Mouse (Mus musculus) 3134 (cell line): Measurements from ENCODE around the gene 4930556J24Rik.
A peak's percentile ranks its signal among the peaks of the same experiment; 100 is the strongest.
"Not testable (repeated sequence)": the region's sequence is repeated elsewhere in the genome, so short reads cannot be mapped to it uniquely, and the experiment has no call there.

Experiments
- DNase-seq: peaks from one replicate; pipeline ENCODE4 v3.0.0-alpha.2; 2011; ENCODE audit warnings: low spot score; ENCODE audit not compliant: insufficient read length; ENCODE audit errors: extremely low read depth

4930556J24Rik gene

DNA sequence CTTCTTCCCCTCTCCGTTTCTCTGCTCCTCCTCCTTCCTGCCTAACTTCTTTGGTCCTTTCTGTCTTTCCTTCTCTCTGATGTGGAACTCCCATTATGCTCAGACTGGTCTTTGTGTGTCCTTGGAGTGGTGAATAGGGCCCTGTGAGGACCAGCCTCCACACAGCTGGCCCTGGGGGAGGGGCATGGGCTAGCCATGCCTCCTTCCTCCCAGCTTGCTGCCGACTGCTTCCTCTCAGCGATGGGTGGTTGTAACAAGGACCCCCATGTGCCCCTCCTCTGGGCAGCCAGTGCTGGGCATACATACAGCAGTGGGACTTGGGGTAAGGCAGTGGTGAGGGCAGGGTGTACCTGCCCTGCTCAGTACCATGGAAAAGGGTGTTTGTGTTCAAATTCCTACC lies 2.3 kb downstream of the 4930556J24Rik start:
- DNase-seq: no peak

DNA sequence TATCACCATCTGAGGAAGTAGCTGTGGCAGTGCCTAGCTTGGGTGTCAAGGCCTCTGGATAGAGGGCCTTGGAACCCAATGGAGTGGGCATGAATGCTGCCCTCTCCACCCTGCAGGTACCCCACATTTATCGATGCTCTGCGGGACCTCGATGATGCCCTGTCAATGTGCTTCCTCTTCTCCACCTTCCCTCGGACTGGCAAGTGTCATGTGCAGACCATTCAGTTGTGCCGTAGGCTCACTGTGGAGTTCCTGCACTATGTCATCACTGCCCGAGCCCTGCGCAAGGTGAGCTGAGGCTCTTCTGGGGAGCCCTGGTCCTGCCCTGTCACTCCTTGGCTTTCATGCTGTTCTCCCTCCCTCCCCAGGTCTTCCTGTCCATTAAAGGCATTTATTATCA lies 3.5 kb downstream of the 4930556J24Rik start:
- no peak for DNase-seq

- DNase-seq: no peak
These were observed 6.2 kb downstream of the 4930556J24Rik start for GRCm38 (mm10) chr11:3970361-3970760.

DNA sequence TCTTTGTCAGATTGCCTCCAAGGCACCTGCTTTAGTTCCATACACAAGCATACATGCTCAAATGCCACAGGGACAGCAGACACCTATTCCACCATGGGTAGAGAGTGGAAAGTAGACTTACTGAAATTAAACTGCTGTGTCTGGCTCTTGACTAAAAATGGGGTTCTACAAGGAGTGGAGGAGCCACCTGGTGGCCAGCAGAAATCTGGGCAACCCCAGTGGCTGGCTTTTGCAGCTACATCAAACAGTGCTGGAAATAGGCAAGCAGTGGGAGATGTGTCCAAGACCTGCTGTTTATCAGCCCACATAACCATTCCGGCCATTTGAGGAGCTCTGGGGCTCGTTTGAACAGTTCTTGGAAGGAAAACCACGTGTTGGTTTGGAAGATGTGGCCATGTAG lies 6.7 kb downstream of the 4930556J24Rik start:
- no peak for DNase-seq

GRCm38 (mm10) chr11:3964416-3965172 lies 12.0 kb downstream of the 4930556J24Rik start:
- no peak for DNase-seq

GRCm38 (mm10) chr11:3963610-3964415 lies 12.8 kb downstream of the 4930556J24Rik start, which contains the start of gene Pes1:
Pes1 (plus strand) TSS chr11:3963975.
- peak; percentile 85 for DNase-seq

- DNase-seq: no peak
These were observed 13.4 kb downstream of the 4930556J24Rik start for GRCm38 (mm10) chr11:3963155-3963554.

GRCm38 (mm10) chr11:3961761-3962160 lies 14.8 kb downstream of the 4930556J24Rik start:
- no peak for DNase-seq

GRCm38 (mm10) chr11:3960901-3961300 lies 15.7 kb downstream of the 4930556J24Rik start:
- DNase-seq: no peak

GRCm38 (mm10) chr11:3955371-3955770 lies 21.2 kb downstream of the 4930556J24Rik start:
- DNase-seq: not testable (repeated sequence)

DNA sequence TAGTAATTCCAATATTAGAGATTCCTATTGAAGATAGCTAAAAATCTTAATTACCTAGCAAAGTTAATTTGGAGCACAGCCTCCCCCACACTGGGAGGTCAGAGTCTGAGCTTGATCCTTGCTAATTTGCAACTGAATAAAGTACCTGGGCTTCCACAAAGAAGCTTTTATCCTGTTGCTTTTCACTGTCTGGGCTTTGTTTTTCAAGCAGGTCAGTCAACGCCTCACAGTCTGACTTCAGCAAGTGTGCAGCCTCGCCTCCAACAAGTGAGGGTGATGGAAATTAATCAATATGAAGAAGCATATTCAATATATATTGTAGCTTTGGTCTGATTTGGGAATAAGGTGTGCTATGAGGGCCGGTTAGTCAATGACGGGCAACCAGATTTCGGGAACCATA lies 21.7 kb downstream of the 4930556J24Rik start:
- DNase-seq: not testable (repeated sequence)

DNA sequence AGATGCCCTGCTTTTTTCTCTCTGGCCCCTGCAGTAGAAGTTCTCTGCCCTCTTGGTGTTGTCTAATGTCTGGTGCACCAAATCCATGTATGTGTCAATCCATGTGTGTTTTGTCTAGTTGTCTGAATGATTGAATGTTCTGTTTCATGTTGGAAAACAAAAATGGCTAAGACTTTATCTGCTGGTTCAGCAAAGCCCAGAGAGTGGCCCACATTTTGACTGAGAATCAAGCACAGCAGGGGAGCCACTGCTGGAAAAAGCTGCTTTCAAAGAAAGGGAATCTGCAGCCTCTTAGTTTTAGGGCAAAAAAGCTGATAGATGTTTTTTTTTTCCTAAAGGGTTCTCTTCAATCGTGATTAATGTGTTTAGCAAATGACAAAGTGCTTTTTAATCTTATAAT lies 30.2 kb downstream of the 4930556J24Rik start:
- DNase-seq: no peak

- no peak for DNase-seq
These were observed 35.2 kb downstream of the 4930556J24Rik start for GRCm38 (mm10) chr11:3941371-3941770.

DNA sequence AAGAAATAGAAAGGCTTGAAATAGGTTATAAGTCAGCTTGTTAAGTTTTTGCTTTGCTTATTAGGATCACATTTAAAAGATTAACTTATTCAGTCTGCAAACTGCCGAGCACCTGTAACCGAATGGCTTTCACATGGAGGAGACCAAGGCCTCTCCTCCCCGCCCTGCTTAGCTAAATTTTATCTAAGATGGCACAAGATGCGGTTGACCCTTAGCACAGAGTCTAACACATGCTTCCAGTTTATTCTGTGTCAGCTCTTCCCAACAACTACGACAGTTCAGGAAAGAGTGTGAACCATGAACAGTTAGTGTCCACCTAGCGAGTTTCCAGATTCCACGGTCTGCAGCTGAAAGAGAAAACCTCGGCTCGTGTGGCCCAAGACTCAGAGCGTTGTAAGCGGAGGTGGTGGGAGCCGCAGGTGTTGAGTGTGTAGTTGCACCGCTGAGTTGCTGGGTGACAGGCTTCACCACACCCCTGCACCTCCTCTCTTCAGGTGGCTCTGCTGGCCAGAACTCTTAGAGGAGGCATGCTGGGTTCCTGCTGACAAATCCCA lies 39.2 kb downstream of the 4930556J24Rik start:
- no peak for DNase-seq

- DNase-seq: no peak
These were observed 40.3 kb downstream of the 4930556J24Rik start for GRCm38 (mm10) chr11:3936318-3936717.

DNA sequence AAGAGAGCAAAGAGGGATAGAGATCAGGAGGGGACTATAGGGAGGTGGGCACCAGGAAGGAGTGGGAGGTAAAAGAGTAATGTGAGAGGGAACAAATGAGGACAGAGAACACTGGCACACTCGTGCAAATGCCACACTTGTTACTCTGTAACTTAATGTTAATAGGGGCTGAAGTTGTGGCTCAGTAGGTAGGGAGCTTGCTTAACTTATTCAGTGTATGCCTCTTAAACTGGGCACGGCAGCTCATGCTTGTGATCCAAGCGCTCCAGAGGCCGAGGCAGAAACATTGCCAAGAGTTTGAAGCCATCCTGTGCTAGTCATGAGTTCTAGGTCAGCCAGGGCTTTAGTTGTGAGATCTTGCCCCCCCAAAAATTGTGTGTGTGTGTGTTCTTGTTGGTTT lies 41.4 kb downstream of the 4930556J24Rik start:
- DNase-seq: no peak

- no peak for DNase-seq
These were observed 42.8 kb downstream of the 4930556J24Rik start for GRCm38 (mm10) chr11:3933756-3934285.

DNA sequence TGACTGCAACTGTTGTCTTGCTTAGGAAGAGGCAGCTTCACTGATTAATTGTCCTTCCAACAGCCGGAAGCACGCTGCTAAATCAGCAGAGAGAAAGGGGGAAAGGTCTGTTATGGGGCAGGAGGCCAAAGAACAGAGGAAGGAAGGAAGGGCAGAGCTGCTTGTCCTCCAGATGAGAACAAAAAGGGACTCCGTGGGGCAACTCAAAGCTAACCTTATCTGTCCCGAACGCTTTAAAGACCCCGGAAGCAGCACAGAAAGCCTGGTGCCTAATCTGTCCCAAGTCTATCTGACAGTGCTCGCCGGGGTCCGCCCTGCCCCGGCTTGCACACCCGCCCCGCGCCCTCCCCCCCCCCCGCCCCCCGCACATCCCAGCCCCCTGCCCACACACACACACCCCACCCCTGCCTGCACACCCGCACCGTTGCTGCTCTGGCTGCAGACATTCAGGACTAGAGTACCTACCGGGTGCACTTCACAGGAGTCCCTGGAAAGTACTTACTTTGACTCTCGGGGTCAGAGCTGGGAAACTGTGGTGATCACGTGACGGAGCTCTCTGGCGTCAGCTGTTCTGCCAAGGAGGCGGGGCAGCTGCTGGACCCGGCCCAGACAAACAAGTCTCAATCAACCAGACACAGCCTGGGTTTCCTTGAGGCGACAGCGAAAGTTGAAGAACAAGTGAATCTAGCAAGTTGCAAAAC lies 44.9 kb downstream of the 4930556J24Rik start, which contains the start of gene Tcn2:
Gene Tcn2, minus strand, starts transcription at position 649 of the 701 bp plus-strand sequence.
- no peak for DNase-seq

GRCm38 (mm10) chr11:3930931-3931330 lies 45.6 kb downstream of the 4930556J24Rik start:
- DNase-seq: no peak

DNA sequence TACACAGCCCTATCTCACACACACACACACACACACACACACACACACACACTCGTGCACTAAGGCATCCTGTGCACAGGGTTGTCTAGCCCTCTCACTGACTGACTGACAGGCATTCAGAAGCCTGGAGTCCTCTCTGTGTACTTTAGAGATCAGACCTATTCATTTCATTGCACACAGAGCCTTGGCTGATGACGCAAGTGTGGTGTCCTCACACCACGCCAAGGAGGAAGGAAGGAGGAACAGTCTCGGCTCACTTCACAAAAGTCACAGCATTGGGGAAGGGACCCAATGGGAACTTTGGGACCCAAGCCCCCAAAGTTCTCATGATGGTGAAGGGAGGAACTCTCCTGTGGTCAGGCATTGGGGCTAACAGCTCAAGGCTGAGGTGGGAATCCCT lies 46.6 kb downstream of the 4930556J24Rik start:
- DNase-seq: no peak

DNA sequence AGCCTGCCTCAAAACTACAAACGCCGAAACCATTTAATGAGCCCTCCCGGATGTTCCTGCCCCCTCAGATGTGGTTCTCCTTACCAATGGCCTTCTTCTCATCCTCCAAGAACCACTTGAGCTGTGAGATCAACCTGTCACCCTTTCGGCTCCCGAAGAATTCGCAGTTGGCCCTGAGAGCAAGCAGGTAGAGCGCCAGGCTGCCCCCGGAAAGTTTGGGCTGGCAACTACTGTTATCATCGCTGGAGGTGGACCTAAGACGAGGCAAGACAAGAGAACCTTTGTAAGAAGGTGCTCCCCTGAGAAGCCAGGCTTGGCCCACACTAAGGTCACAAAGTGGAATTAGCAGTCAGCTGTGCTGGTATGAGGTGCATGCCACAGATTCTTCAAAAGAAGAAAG lies 50.7 kb downstream of the 4930556J24Rik start:
- no peak for DNase-seq
